Mouse (Mus musculus) heart, embryonic 11.5 days (tissue): Measurements from ENCODE around the gene Klhl2. TPM values are rescaled to one million over a fixed set of nuclear protein-coding genes. Genes with fewer than 3 reads are reported as not detected.
A peak's percentile ranks its signal among the peaks of the same experiment; 100 is the strongest.

Experiments used
- ATAC-seq: fragments of 200-750 bp; cut with Nextera tagmentation; replicated peaks from 2 replicates; pipeline ENCODE4 v1.8.0; 2017; ENCODE audit warnings: moderate library complexity; ENCODE audit not compliant: insufficient number of reproducible peaks, low FRiP score, low TSS enrichment
- H3K27ac ChIP-seq: fragments of 300-500 bp; sonication (generic); 2 replicates; pipeline ENCODE4 v1.5.1; 2014; ENCODE audit warnings: mild to moderate bottlenecking, low read depth, low read length
- H3K27me3 ChIP-seq: fragments of 300-500 bp; sonication (generic); 2 replicates; pipeline ENCODE4 v1.6.1; 2014; ENCODE audit warnings: mild to moderate bottlenecking, low read length, mixed read lengths; ENCODE audit not compliant: control insufficient read depth, insufficient read depth
- H3K36me3 ChIP-seq: fragments of 300-500 bp; sonication (generic); 2 replicates; pipeline ENCODE4 v1.6.1; 2014; ENCODE audit warnings: mild to moderate bottlenecking, low read length, moderate library complexity, mixed read lengths; ENCODE audit not compliant: control insufficient read depth, insufficient read depth
- H3K4me1 ChIP-seq: fragments of 300-500 bp; sonication (generic); 2 replicates; pipeline ENCODE4 v1.6.1; 2014; ENCODE audit warnings: low read length; ENCODE audit not compliant: control insufficient read depth, insufficient read depth
- H3K4me2 ChIP-seq: fragments of 300-500 bp; sonication (generic); 2 replicates; pipeline ENCODE4 v1.6.1; 2014; ENCODE audit warnings: mild to moderate bottlenecking, moderate library complexity
- H3K4me3 ChIP-seq: fragments of 300-500 bp; sonication (generic); 2 replicates; pipeline ENCODE4 v1.5.1; 2014; ENCODE audit warnings: low read depth, low read length
- H3K9ac ChIP-seq: fragments of 300-500 bp; sonication (generic); 2 replicates; pipeline ENCODE4 v1.6.1; 2014; ENCODE audit warnings: mild to moderate bottlenecking, low read depth, low read length, moderate library complexity
- H3K9me3 ChIP-seq: fragments of 300-500 bp; sonication (generic); replicated peaks from 2 replicates; pipeline ENCODE4 v1.6.1; 2016; ENCODE audit warnings: low read length; ENCODE audit not compliant: control insufficient read depth
- WGBS: fragments of 180-500 bp; shearing (Covaris S2); extraction: QIAGEN DNeasy Blood & Tissue Kit; methylation state at CpG from one replicate; pipeline ENCODE4 v1.1.7; 2014; ENCODE audit not compliant: insufficient replicate concordance; 5-methylcytosine and 5-hydroxymethylcytosine counted together
- polyA plus RNA-seq: library from polyadenylated mRNA; unstranded; fragments of >200 nt; fragmentation: Nextera tagmentation; extraction: Ambion mirVana; gene quantifications from 2 replicates; pipeline ENCODE4 v1.2.1, GENCODE M21; 2014

The Klhl2 gene
- polyA plus RNA-seq, 1 experiment from 2014 or later = 10.8 TPM

DNA sequence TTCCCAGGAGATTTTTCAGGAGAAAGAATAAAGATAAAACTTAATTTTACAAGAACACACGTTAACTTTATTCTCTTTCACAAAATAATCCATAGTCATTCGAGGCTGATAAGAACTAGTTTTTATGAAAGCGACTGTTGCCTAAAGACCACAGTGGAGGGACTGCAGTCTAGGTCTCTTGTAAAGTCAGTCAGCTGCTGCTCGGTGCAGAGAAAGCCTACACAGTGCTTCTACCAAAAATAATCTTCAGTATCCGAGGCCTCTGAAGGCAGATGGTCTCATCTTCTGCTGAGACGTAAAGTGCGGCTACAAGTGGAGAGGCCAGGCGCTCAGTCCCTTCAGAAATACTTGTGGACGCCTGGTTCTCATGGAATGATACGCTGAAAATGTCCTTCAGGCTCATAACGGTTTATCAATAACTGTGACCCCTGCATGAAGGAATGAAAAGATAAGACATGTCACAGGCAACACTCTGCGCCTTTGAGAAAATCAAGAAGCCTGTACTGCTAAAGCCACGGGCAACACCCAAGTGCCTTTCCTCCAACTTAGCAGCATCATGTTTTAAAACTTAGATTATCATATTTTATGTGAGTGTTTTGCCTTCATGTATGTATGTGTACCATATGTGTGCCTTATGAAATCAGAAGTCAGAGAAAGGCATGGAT is 109.1 kb downstream of the Klhl2 start:
- H3K4me1 ChIP-seq = no peaks in the 10 kb centered on the region
- H3K27me3 ChIP-seq = no peaks in the 10 kb centered on the region
- no peak; the same call in 1 of the 2 replicates for ATAC-seq
- no peaks in the 10 kb centered on the region for H3K36me3 ChIP-seq
- H3K4me2 ChIP-seq = no peak overlapping the region; the same call in 1 of the 2 replicates
- no peak overlapping the region for H3K9ac ChIP-seq
- WGBS = 60% methylated on average over 13 of the region's 13 CpGs
- no peak overlapping the region for H3K27ac ChIP-seq
- H3K9me3 ChIP-seq = no peaks in the 10 kb centered on the region
- no peak overlapping the region for H3K4me3 ChIP-seq

DNA sequence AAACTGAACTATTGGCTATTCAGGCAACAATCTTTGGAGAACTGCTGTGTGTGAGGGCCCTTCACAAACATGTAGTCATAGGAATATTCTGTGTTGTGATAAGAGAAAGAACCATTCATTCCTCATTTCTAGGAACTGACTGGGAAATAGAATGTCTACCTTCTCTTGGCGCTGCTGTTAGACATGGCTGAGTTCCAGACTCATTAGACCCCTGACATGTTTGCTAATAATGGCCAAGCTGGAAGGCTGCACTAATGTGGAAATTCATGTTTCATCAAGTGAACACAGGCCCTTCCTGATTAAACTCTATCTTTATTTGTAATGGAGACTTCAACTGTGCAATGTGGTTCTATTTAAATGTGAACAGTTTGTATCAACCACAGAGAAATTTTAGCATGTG is 110.9 kb downstream of the Klhl2 start:
- H3K27me3 ChIP-seq = no peaks in the 10 kb centered on the region
- no peak overlapping the region for H3K4me2 ChIP-seq
- H3K9ac ChIP-seq = no peak overlapping the region
- no peaks in the 10 kb centered on the region for H3K9me3 ChIP-seq
- H3K27ac ChIP-seq = no peak overlapping the region
- WGBS = 100% methylated on average over 1 of the region's 1 CpGs
- peaks cover 3% of the 10 kb centered on the region; the same call in 1 of the 2 replicates for H3K4me1 ChIP-seq
- no peak for ATAC-seq
- no peak overlapping the region for H3K4me3 ChIP-seq
- H3K36me3 ChIP-seq = no peaks in the 10 kb centered on the region

DNA sequence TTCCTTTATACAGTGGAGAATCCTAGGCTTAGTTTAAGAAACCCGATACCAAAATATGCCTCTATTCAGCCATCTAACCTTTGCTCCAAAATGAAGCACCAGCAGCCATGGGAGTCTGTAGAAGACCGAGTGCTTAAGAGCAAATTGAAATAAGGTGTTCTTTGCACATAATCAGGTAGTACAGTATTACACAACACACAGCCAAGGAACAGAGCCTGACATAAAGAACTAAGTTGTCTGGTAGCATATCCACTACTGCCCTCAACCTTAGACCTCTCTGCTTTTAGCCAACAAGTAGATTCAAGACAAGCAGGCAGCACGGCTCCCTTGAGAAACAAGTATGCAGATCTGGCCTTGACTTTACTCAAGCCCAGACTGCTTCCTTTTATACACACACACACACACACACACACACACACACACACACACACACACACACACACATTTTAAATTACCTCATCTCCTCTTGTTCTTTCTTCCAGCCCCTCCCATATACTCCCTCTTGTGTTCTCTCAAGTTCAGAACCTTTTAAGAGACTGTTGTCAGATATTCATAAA is 113.0 kb downstream of the Klhl2 start:
- WGBS = 86% methylated on average over 3 of the region's 3 CpGs

DNA sequence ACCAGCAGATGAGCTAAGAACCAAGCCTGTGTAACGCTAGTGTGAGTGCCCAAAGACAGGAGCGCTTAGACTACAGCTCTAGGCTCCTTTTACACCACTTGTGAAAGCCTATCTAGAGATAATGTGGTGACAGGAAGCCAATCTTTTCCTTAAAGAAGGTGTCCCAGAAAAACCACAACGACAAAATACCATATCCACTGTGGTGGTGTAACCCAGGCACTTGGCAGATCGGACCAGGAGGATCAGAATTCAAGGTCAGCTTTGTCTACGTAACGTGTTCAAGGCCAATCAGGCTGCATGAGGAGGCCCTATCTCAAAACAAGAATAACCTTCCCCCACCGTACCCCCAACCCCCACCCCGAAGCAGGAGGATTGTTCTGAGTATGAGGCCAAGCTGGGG is 114.7 kb downstream of the Klhl2 start:
- H3K4me1 ChIP-seq = peaks cover 6% of the 10 kb centered on the region
- ATAC-seq = no peak
- 61% methylated on average over 8 of the region's 8 CpGs for WGBS

More for the DNA sequence above, 113.0 kb downstream of the Klhl2 start:
- H3K9ac ChIP-seq = no peak overlapping the region
- H3K4me2 ChIP-seq = no peak overlapping the region
- H3K36me3 ChIP-seq = no peaks in the 10 kb centered on the region
- no peaks in the 10 kb centered on the region for H3K27me3 ChIP-seq
- H3K9me3 ChIP-seq = no peaks in the 10 kb centered on the region
- H3K27ac ChIP-seq = no peak overlapping the region
- no peak for ATAC-seq
- no peak overlapping the region for H3K4me3 ChIP-seq
- H3K4me1 ChIP-seq = peaks cover 5% of the 10 kb centered on the region

DNA sequence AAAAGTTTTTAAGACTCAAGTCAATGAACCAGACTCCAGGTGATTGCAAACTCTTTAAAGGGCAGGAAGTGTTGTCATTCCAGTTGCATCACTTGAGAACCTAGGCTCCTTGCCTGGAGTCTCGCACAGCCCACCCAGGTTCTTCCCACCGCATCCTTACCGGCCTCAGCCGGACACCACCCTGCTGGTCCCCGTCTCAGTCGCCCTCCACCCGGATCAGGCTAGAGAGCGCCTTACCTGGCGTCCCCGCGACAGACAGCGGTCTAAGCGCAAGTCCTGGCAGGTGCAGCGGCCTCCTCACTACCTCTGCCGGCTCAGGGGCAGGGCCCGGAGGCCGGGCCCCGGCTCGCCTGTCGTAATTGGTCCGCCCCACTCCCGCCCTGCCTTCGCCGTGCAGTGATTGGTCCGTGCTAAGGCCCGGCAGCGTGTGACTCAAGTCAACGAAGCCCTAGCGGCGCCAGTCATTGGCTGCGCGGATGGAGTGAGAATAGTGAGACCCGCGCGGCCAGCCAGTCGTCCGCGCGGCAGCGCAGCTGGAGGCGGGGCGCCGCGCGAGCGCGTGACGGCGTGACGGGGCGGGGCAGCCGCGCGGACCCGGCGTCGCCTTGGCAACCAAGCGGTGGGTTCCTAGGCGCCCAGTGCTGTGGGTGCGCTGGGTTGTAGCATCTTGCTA is 116.4 kb downstream of the Klhl2 start, which contains the start of gene Msmo1:
Gene Msmo1, minus strand, starts transcription at position 522 of the 673 bp plus-strand sequence.
- Histone ChIP-seq H3K4me3 (peak within 1 kb of the TSS; percentile 61), H3K9me3 (no peaks in the 10 kb centered on the region), H3K27ac (no peak within 1 kb of the TSS), H3K9ac (peak within 1 kb of the TSS; percentile 66), H3K4me2 (peak within 1 kb of the TSS; percentile 68), H3K36me3 (peaks cover 9% of the 10 kb centered on the region), H3K27me3 (no peaks in the 10 kb centered on the region), H3K4me1 (peaks cover 6% of the 10 kb centered on the region)
- ATAC-seq = peak; percentile 100
- under 1% methylated on average over 59 of the region's 60 CpGs for WGBS

More for the DNA sequence above, 114.7 kb downstream of the Klhl2 start:
- H3K27ac ChIP-seq = no peak overlapping the region
- no peaks in the 10 kb centered on the region for H3K9me3 ChIP-seq
- H3K4me2 ChIP-seq = no peak overlapping the region
- no peak overlapping the region for H3K9ac ChIP-seq
- peaks cover 8% of the 10 kb centered on the region for H3K36me3 ChIP-seq
- H3K4me3 ChIP-seq = no peak overlapping the region
- no peaks in the 10 kb centered on the region for H3K27me3 ChIP-seq

DNA sequence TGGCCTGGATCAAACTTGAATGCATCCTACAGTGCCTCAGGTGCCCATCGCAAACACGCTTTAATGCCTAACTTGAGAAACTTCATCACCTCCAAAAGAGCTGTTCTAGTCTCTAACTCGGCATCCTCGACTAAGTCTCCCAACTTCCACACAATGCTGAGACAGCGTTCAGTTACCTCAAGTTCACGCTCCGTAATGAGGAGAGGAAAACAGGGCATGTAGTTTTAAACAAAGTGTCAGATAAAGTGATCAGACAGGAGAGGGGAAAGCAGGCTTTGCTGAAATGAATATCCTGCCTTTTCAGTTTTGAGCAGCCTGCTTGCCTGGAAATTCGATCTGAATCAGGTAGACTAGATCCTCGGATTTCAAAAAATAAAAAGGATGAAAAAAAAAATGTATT is 117.2 kb downstream of the Klhl2 start:
- H3K4me2 ChIP-seq = peak overlapping the region; percentile 68
- no peaks in the 10 kb centered on the region for H3K27me3 ChIP-seq
- peaks cover 11% of the 10 kb centered on the region for H3K36me3 ChIP-seq
- peaks cover 6% of the 10 kb centered on the region for H3K4me1 ChIP-seq
- peak overlapping the region; percentile 66 for H3K9ac ChIP-seq
- H3K4me3 ChIP-seq = peak overlapping the region; percentile 61
- WGBS = 17% methylated on average over 9 of the region's 9 CpGs
- H3K27ac ChIP-seq = no peak overlapping the region
- ATAC-seq = no peak
- H3K9me3 ChIP-seq = no peaks in the 10 kb centered on the region

DNA sequence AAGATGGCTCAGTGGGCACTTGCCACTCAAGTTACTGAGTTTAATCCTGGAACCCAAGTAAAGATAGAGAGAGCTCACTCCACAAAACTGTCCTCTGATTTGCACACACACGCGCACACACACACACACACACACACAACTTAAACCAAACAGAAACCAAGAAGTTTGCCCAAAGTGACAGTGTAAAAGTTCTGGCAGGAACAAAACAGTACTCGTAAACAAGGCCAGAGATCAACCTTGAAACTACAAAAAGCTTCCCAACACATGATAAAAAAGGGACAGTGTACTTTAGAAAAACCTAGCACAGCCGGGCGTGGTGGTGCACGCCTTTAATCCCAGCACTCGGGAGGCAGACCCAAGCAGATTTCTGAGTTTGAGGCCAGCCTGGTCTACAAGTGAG is 121.7 kb downstream of the Klhl2 start:
- Histone ChIP-seq H3K27ac (no peak overlapping the region), H3K36me3 (peaks cover 33% of the 10 kb centered on the region), H3K9ac (no peak overlapping the region), H3K4me3 (no peak overlapping the region), H3K27me3 (no peaks in the 10 kb centered on the region), H3K9me3 (no peaks in the 10 kb centered on the region), H3K4me2 (no peak overlapping the region), H3K4me1 (peaks cover 3% of the 10 kb centered on the region)
- ATAC-seq = no peak
- WGBS = 93% methylated on average over 7 of the region's 7 CpGs

DNA sequence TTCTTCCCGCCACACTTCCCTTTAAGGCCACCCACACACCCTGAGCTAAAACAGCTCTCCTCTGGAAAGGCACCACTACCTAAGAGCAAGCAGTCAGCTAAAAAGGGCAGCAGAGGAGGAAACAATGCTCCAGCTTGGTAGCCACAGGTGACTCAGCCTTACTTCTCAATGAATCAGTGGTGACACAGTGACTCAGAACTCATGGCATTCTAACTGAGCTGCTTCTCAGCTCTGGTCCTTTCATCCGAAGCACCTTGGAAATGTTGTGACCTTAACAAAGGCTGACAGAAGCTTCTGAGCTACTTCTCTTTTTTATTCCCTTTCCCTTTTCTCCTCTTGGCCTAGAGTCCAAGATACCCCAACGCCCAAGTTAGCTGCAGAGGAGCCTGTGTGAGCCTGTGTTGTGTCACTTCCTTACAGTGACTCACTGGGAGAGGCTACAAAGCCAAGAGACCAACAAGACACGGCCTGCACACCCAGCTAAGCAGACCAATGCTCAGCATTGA is 123.6 kb downstream of the Klhl2 start:
- no peak overlapping the region for H3K9ac ChIP-seq
- no peaks in the 10 kb centered on the region for H3K27me3 ChIP-seq
- no peak overlapping the region for H3K27ac ChIP-seq
- H3K9me3 ChIP-seq = no peaks in the 10 kb centered on the region
- no peak overlapping the region for H3K4me2 ChIP-seq
- H3K4me3 ChIP-seq = no peak overlapping the region
- no peaks in the 10 kb centered on the region for H3K4me1 ChIP-seq
- no peak for ATAC-seq
- H3K36me3 ChIP-seq = peaks cover 39% of the 10 kb centered on the region
- 85% methylated on average over 4 of the region's 4 CpGs for WGBS
